Mouse (Mus musculus): ENCODE measurements around the gene Taf4. TPM values are rescaled to one million over a fixed set of nuclear protein-coding genes. Genes with fewer than 3 reads are reported as not detected.

Gene Taf4
- polyA plus RNA-seq, 1 experiment from 2014 or later = 2.5 TPM

DNA sequence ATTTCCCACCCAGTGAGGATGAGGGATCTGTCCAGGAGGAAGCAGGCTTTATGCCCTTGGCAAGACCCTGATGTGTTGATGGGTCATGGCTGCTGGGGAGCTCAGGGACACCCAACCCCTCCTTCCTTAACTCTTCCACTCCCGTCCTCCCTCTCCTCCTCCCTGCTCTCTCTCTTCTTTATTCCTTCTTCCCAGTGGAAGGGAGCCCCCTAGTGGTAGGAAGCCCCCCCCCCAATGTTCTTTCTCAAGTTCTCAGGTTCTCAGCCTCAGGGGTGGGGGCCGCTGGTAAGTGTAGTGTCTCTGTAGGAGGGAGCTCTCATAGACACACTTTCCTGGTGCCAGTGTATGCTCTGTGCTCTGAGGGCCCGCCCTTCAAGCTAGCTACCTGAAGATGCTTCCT is 113.2 kb downstream of the Taf4 start:
- H3K4me3 ChIP-seq (ENCODE audit: low read length) = no peak overlapping the region
- ATAC-seq = no peak
- no peaks in the 10 kb centered on the region for H3K4me1 ChIP-seq (ENCODE audit: control insufficient read depth, insufficient read depth, low read length)
- H3K36me3 ChIP-seq (ENCODE audit: control insufficient read depth, insufficient read depth, low read length) = no peaks in the 10 kb centered on the region
- H3K9ac ChIP-seq (ENCODE audit: low read depth, low read length) = no peak overlapping the region
- WGBS = 69% methylated on average over 3 of the region's 3 CpGs
- H3K9me3 ChIP-seq (ENCODE audit: control insufficient read depth, low read length) = no peaks in the 10 kb centered on the region
- H3K4me2 ChIP-seq (ENCODE audit: low read depth, low read length) = no peak overlapping the region
- 0 out of 2 replicates have a peak, but pooled peaks cover 2% of the 10 kb centered on the region for H3K27me3 ChIP-seq (replicated peaks; ENCODE audit: control insufficient read depth, insufficient read depth, low read length)
- no peak overlapping the region for H3K27ac ChIP-seq (ENCODE audit: low read length)

GRCm38 (mm10) chr2:179862676-179863075 is 113.8 kb downstream of the Taf4 start:
- no peaks in the 10 kb centered on the region for H3K36me3 ChIP-seq (ENCODE audit: control insufficient read depth, insufficient read depth, low read length)
- H3K4me2 ChIP-seq (ENCODE audit: low read depth, low read length) = no peak overlapping the region
- H3K9ac ChIP-seq (ENCODE audit: low read depth, low read length) = no peak overlapping the region
- 75% methylated on average over 3 of the region's 3 CpGs for WGBS
- no peak for ATAC-seq
- H3K4me1 ChIP-seq (ENCODE audit: control insufficient read depth, insufficient read depth, low read length) = no peaks in the 10 kb centered on the region
- H3K4me3 ChIP-seq (ENCODE audit: low read length) = no peak overlapping the region
- H3K9me3 ChIP-seq (ENCODE audit: control insufficient read depth, low read length) = no peaks in the 10 kb centered on the region
- H3K27me3 ChIP-seq (replicated peaks; ENCODE audit: control insufficient read depth, insufficient read depth, low read length) = 0 out of 2 replicates have a peak, but pooled peaks cover 2% of the 10 kb centered on the region
- no peak overlapping the region for H3K27ac ChIP-seq (ENCODE audit: low read length)

Other genes with a start within 250 kb of the Taf4 start
- 2.4 and 2.5 TPM in 2 replicates for gene Lsm14b, start 48.3 kb upstream of the Taf4 start, polyA plus RNA-seq (2015; fragmentation: Nextera tagmentation; extraction: Ambion mirVana)
- 515 and 554 TPM in 2 replicates for gene Psma7, start 65.8 kb upstream of the Taf4 start, polyA plus RNA-seq (2015; fragmentation: Nextera tagmentation; extraction: Ambion mirVana)
- gene Ss18l1, start 65.9 kb upstream of the Taf4 start, polyA plus RNA-seq (2015; fragmentation: Nextera tagmentation; extraction: Ambion mirVana) = 3.4 and 3.7 TPM in 2 replicates
- 25.4 and 31.0 TPM in 2 replicates for gene Mtg2, start 93.9 kb upstream of the Taf4 start, polyA plus RNA-seq (2015; fragmentation: Nextera tagmentation; extraction: Ambion mirVana)
- 0.07 and 0.09 TPM in 2 replicates for gene Hrh3, start 127.8 kb upstream of the Taf4 start, polyA plus RNA-seq (2015; fragmentation: Nextera tagmentation; extraction: Ambion mirVana)
- 30.4 and 32.4 TPM in 2 replicates for gene Osbpl2, start 142.7 kb upstream of the Taf4 start, polyA plus RNA-seq (2015; fragmentation: Nextera tagmentation; extraction: Ambion mirVana)
- gene Adrm1, start 194.8 kb upstream of the Taf4 start, polyA plus RNA-seq (2015; fragmentation: Nextera tagmentation; extraction: Ambion mirVana) = 172 and 194 TPM in 2 replicates
- 26.7 and 29.7 TPM in 2 replicates for gene Lama5, start 249.2 kb upstream of the Taf4 start, polyA plus RNA-seq (2015; fragmentation: Nextera tagmentation; extraction: Ambion mirVana)

All from intestine, embryonic 16.5 days (tissue).